Mouse (Mus musculus) embryo, embryonic 10.5 days (tissue): ENCODE results near the gene Hs2st1.
A peak's percentile ranks its signal among the peaks of the same experiment; 100 is the strongest.

Source experiments
- DNase-seq: peaks from one replicate; pipeline ENCODE4 v3.0.0-alpha.2; 2015; ENCODE audit warnings: low spot score

Gene Hs2st1

DNA sequence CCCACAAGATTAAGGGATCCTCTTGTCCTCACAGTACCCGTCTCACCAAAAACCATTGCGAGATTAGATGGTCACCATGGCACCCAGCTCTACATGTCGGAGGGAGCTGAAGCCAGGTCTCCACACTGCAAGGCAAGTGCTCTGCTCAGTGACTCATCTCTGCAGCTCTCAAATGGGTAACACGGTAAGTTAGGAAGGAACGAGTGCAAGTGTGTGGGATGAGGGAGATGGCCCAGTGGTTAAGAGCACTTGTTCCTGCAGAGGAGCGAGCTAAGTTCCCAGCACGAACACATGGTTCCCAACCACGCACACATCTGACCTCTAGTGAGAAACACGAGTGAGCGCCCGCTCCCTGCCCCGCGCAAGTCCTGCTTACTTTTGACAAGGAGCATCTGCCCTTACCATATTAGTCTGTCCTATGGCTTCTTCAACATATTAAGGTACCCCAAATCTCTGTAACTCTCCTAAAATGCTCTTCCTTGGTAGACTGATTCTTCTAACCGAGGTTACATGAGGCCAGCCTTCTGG is 132.0 kb downstream of the Hs2st1 start:
- no peak for DNase-seq

DNA sequence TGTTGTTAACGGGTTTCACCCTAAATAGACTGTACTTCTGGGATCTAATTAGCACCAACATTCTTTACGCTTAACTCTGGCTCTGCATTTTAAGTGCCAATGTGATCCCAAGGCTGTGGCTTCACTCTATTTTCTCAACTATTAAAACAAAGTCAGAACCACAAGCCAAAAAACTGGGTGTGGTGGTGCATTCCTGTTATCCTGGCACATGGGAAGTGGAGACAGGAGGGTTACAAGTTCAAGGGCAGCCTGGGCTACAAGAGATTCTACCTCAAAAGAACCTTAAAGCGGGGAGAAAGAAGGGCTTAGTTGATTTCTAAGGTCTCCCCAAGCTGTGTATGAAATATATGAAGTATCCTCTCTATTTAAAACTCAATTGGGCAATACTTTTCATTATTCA is 133.9 kb downstream of the Hs2st1 start:
- DNase-seq, result no peak

DNA sequence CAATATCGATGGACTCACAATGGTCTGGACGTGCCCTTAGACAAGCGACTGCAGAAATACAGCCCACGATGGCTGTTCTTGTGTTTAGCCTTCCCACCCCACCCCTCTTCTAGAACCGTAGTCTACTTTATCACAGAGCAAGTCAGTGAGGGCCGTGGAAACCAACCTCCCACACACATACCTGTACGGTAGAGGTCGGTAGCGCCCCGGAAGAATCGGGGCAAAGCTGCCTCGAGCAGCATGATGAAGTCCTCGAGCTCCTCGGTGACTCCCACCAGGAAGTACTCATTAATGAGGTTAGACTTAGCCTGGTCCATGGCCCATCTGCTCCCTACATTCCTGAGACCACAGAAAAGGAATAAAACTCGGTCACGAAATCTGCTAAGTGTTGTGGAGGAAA is 134.7 kb downstream of the Hs2st1 start:
- DNase-seq, result no peak

DNA sequence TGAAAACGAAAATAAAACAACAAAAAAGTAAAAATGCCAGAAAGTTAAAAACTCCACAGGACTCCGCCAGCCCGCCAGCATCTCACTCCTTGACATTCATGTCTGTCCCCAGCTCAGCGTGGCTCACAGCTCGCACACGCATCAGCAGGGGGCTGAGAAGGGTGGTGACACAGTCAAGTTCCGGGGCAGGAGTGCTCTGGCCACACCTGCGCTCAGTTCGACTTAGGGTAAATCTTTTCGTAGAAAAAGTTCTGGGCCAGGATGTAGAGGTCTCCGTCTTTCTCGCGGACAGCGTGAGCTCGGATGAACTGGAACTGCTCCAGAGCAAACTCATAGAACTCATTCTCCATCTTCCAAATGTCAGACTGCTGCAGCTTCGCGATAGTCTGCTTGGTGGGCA is 135.7 kb downstream of the Hs2st1 start:
- DNase-seq, result no peak

DNA sequence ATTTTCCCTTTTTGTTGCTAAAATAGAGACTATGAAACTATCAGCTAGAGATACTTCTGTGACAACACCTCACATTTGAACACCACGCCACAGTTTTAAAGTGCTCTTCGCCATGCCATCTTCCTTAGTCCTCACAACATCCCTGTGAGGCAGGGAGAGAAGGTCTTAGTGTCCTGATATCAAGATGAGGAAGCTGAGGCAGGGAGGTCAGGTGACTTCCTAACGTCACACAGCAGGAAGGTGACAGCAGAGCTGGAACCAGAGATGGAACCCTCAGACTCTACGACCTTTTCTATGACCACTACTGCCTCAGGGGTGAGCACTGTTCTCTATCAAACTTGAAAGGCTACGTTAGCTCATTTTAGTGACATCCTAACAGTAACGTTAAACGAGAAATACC is 136.9 kb downstream of the Hs2st1 start:
- no peak for DNase-seq

DNA sequence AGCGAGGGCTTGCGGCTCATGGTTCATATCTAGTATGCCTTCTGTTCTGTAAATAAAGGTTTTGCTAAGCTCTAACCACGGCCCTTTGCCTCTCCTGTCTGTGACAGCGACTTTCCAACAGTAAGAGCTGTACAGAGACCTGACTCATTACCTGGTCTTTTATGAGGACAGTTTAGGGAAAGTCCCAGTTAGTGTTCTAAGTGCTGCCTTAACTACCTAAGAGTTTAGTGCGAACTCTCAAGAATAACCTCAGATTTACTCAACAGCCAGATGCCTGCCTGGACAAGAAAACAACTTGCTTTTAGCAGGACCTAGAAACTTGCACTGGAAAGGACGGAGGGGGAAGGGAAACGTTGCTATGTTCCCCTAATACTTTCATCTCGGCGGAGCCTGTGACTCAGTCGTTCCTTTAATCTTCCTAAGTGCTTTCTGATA is 137.8 kb downstream of the Hs2st1 start:
- DNase-seq, result no peak

DNA sequence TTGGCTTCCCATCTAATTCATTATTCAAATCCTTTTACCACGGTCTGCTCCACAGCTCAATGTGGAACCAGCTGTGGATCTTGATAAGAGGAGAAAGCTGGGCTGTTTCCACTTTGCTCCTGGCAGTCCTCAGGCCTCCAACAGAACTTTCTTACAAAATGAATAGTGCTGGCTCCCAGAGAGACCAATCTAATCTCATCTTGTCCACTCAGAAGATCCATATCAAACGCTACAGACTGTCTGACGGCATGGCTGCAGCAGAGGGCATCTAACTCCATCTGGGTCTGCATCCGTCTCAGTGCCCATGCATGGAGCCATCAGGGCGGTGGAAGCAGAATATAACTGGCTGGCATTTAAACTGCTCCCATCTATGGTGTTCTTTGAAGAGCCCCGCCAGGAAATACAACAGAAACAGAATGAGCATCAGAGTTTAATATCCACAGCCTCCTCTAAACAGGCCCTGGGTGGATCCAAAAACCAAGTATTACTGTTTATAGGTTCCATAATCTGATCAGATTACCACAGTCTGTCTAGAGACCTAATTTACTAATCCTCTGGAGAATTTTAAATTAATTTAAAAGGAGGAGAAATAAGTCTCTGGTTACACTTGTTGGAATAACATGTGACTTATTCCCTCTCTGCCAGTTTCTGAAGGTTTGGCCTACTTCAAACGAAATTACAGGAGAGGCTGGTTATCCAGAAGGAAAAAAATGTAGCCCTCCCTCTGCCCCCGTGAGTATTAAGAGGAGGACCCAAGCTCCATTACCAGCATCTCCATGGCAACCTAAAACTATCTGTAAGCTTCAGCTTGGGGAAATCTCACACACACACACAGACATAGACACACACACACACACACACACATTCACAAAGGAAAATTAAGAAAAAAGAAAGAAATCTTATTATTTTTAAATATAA is 141.2 kb downstream of the Hs2st1 start:
- DNase-seq, result no peak

DNA sequence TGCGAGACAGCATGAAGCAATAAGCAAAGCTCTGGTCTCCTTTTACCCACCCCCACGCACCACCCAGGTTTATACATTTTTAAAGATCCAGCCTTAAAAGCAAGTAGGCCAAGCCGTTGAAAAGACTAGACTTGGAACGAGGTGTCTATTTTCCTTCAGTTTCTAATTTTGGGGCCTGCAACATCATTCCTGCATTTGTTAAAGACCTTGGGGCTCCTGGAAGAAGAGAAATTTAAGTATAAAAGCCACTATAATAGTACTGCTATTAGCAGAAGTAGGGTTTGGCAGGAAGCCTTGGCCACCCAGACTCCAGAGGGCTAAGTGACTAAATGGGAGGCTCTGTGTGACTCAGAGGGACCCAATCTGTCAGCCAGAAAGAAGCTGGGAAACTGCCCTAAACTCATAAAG is 144.9 kb downstream of the Hs2st1 start:
- DNase-seq, result no peak

DNA sequence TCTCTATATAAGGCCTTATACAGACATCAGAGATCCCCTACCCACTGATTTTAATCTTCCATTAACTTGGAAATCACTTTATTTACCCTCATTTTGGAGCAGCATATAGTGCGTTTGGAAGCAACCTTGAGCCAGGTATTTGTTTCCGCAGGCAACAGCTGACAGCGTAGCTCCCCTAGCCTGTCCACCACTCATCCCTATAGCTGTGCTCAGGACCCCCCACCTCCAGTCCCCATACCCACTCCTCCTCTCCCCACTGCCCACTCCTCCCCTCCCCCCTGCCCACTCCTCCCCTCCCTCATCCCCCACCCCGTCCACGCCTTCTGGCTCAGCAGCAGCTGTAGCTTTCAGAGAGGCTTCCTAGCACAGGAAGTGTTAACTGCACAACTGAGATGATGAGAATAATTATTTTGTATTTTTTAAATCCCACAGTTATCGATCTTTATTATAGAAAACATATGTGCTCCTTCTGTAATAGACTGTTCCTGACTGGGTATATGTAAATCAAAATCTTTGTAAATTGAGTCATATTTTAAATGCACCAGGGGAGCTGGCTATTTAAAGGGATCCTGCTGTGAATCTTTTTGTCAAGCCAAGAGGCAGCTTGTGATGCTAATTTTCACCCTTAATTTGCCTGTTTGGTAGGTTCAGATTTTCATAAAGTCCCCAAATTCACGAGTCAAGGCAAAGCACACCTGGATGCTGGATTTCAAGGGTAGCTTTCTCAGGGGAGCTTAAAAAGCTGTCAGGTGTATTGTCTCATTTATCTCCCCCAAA is 148.4 kb downstream of the Hs2st1 start:
- no peak for DNase-seq

DNA sequence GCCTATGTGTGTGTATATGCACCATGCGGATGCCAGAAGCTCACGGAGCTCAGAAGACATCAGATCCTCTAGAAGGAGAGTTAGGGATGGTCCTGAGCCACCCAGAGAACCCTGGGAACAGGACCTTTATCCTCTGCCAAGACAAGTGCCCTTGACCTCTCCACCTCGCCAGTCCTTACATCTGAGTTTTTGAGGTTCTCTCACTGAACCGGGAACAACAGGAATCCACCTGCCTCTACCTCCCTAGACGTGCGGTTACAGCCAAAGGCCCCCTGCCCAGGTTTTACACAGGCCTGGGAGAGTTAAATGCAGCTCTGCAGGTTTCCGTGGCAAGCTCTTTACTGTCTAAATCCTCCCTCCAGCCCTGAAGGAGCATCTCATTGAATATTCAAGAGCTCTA is 156.2 kb downstream of the Hs2st1 start:
- no peak for DNase-seq

DNA sequence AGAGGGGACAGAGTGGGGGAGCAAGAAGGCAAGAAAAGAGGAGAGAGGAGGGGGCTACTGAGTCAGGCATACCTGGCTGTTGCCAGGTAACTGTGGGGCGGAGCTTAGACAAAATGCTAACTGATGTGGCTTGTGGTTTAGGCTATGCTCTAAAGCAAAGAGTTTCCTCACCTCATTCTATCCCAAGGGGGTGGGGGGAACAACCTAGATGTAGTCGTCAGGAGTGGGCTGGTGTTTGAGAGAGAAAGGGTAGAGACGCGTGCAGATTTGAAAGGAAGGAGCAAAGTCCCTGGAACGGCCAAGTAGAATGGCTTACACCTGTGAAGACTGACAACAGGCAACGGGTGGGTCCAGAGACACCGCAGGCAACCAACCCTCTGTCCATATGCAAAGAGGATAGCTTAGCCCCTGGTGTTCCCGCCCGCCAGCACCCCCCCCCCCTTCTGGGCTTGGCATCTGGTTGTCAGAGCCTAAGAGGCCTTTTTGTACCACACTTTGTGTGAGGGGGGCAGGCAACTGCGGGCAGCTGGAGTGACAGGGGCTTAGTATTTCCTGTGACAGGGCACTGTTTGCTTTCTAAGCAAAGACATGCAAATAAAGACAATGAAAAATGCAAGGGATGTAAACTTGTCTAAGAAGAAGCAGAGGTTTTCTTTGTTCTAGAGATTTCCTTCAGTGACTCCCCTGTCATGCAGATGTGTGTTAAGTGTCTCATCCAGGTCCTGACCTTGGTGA is 157.3 kb downstream of the Hs2st1 start:
- peak; percentile 50 for DNase-seq

DNA sequence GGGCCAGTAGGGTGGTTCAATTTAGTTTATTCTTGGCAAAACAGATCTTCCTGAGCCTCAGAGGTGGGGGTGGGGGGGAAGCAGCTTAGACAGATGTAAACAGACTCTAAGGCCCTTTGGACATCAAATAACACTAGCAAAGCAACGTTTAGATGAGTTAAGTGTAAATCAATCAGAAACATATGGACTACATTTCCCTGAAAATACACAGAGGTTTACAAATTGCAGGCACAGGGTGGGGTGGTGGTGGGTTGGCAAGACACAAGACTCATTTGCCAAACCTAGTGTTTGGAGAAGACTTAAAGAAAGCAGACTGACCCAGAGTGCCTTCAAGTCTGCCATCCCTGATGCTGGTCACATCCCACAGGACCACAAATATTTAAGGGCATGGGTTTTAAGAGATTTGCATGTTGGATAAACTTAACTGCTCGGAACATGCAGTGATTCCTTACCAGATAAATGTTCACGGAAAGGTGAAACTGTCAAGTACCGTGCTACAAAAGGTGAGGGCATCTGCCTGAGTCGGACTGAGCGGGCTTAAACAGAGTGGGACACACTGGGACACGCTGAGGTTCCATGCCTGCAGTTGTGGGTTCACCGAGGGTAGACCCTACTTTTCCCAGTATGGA is 158.2 kb downstream of the Hs2st1 start:
- peak; percentile 29 for DNase-seq

DNA sequence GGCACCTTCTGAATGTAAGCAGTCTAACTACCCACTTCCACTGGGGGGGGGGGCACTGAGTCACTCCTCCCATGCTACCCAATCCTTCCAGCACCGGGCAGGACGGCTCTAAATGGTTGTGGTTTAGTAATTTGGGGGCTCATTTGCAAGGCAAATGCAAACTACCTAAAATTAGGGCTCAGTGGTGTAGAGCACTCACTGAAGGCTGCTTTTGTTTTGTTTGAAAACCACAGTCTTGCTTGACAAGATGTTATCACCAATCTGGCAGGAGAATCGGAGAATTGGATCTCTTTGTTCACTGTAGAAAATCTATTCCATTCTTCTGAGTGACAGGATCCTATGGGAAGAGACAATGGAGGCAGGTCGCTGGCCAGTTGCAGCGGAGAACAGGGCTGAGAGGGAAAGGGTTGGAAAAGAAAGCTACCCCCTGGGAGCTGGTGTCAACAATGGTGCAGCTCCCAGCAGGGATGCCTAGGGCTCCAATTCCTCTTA is 158.9 kb downstream of the Hs2st1 start:
- DNase-seq, result peak; percentile 51

DNA sequence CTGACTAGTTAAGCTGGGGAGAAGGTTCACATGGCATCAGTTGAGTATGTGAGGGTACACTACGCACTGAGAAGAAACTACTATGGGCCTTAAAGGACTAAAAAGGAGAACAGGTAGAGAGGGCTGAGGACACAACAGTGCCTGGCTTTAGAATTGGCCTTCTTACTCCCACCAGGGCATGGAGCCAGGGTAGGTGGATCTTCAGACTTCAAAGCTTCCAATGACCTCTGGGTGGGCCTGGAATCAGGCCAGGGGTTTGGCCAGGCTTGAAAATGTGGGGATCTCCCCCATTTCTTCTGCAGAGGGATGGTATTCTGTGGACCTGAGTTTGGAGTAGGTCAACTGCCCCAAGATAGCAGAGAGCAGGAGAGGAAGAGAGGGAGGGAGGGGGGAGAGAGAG is 161.0 kb downstream of the Hs2st1 start:
- DNase-seq, result no peak

DNA sequence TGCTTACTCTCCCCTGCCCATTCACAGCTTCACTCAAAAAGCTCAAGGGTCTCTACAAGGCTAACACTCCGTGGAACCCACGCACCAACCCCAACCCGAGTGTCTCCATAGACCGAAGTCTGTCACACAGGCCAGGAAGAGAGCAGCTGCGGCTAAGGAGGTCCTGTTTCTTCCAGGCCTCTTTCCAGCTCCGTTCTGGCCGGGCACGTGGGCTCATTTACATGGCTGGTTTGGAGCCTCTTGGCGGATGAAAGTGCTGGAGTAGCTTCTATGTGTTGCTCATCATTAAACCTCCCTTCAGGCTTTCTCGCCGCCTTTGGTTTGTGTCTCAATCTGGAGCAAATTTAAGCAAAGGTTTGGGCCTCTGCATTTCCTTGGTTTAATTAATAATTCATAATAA is 164.7 kb downstream of the Hs2st1 start:
- no peak for DNase-seq

DNA sequence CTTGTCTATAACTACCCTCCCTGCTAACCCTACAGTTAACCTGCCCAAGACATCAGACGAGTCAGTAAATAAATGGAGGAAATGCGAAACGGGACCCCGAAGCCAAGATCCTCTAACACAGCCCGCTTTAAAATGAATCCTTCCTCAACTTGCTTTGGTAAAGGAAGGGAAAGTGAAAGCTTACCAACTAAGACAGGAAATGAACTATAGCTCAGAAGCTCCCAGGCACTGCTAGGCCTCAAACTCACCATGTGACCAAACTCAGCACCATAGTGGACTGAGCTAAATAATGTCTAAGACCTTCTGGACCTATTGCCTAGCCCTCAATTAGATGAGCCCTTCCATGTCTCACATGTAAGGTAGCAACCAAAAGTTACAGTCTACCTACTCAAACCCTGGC is 168.7 kb downstream of the Hs2st1 start:
- DNase-seq, result no peak

DNA sequence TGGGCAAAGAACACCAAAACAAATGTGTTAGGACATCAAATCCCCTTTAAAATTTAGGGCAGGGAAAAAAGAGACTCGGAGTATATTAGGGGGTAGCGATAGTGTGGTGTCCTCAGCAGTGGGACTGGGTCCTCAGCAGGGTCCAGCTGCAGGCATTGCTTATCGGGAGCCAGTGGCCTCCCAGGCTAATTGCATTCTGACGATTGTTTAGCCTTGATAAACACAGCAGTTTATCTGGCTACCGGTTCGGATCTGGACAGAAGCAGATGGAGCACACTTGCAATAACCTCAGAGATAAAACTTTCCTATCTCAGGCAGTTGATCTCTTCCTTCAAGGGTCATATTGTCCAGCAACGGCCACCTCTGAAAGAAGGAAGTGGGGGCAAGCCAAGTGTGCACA is 169.1 kb downstream of the Hs2st1 start:
- no peak for DNase-seq

DNA sequence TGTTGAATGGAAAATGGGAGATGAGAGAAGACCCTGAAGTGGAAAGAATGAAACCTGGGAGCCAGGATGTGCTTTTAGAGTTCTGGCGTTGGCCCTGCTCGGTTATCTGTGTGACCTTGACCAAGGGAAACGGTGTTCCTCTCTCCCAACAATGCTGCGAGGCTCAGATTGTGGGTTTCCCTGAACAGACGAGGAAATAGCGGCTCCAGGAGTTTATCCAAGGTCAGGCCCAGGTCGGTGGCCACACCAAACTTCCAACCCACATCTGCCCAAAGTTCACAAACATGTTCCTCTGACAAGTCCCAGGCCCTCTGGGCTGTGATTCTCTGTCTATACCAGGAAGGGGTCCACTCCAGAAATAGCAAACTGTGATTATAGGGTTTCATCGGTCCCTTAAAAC is 169.6 kb downstream of the Hs2st1 start:
- no peak for DNase-seq

DNA sequence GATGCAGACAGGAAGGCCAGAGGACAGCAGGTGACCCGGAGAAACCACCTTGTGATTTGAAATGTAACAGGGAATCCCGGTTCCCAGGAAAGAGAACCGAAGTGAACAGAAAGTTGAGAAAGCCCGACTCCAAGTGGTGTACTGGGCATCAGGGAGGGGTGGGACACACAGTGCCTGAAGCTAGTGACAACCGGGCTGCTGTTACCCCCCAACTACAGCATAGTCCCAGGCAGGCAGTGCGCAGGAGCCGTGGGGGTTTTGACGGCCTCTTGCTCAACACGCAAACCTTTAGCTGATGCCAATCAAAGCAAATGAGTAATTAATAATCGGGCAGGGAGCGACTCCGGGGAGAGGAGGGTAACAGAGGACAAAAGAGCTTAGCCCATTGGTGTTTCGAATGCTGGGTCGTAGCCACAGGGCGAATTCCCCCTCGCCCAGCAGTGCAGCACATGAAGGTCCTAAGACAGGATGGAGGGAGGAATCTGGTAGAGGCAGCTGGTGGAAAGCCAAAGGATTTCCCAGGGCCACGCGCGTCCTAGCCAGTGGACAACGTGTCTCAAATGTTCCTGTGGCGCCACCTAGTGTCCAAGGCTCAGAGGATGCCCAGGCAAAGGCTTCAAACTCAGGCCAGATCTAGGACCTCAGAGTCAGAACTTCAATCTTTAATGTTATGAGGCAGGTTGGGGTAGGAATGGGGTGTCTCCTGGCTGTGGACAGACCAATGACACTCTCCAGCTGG is 170.5 kb downstream of the Hs2st1 start:
- peak; percentile 95 for DNase-seq

DNA sequence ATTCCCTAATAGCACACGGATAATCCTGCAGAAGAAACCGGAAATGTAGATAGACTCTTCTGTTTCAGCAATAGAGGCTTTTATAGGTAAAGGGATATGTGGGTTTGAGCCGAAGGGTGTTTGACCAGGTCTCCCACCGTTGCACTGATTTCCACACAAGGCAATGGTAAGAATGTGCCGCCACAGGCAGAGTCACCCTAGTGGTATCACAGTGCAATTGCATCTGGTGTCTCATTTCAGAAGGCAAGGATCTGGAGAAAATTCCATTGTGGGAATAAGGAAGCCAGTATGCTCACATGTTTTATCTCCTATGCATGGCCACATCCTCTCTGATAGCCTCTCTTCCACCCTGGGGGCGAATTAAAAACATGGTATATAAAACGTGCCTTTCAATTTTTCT is 171.8 kb downstream of the Hs2st1 start:
- no peak for DNase-seq

DNA sequence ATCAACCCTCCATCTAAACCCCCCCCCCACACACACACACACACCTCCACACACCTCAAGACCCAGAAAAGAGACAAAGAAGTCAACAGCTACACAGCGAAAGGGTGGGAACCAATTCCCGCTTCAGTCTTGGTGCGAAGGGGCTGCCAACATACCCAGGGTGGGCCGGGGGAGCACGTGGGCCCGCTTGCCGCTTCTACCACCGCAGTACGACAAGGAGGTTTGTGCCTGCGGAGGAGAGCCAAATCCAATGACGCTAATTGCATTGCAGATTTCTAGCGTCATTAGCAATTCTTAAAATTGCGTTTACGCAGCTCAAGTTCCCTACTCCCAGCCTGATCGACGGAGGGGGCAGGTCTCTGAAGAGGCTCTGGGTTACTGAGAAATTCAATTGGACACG is 173.5 kb downstream of the Hs2st1 start:
- DNase-seq, result no peak
